Mouse (Mus musculus) lung, postnatal 0 days (tissue): ENCODE measurements around the gene Scgb3a1.

Experiments
- CTCF ChIP-seq: IDR thresholded peaks from 2 replicates; pipeline ENCODE4 v1.5.1; 2016; ENCODE audit warnings: antibody characterized with exemption, mild to moderate bottlenecking
- EP300 ChIP-seq: IDR thresholded peaks from 2 replicates; pipeline ENCODE4 v1.6.1; 2016; ENCODE audit warnings: antibody characterized with exemption, mild to moderate bottlenecking, control low read depth

GRCm38 (mm10) chr11:49654651-49655050 lies 8.8 kb upstream of the Scgb3a1 start:
- TF ChIP-seq CTCF = no peak
- TF ChIP-seq EP300 = no peak
